Mouse (Mus musculus) embryonic facial prominence, embryonic 14.5 days (tissue): ENCODE measurements around the gene Wdr12. TPM values are rescaled to one million over a fixed set of nuclear protein-coding genes. Genes with fewer than 3 reads are reported as not detected.

Experiments
- ATAC-seq: fragments of 200-750 bp; cut with Nextera tagmentation; 2 replicates; pipeline ENCODE4 v1.8.0; 2017; ENCODE audit warnings: low read depth, moderate number of reproducible peaks, moderate TSS enrichment
- DNase-seq: peaks from one replicate; pipeline ENCODE4 v3.0.0-alpha.2; 2015; ENCODE audit warnings: low spot score
- H3K27ac ChIP-seq: fragments of 300-500 bp; sonication (generic); replicated peaks from 2 replicates; pipeline ENCODE4 v1.5.1; 2014; ENCODE audit warnings: low read depth, mild to moderate bottlenecking, low read length, moderate library complexity
- H3K27me3 ChIP-seq: fragments of 300-500 bp; sonication (generic); replicated peaks from 2 replicates; pipeline ENCODE4 v1.6.1; 2014; ENCODE audit warnings: low read length; ENCODE audit not compliant: control insufficient read depth, insufficient read depth
- H3K36me3 ChIP-seq: fragments of 300-500 bp; sonication (generic); 2 replicates; pipeline ENCODE4 v1.6.1; 2014; ENCODE audit warnings: low read length, mixed read lengths; ENCODE audit not compliant: control insufficient read depth, insufficient read depth
- H3K4me1 ChIP-seq: fragments of 300-500 bp; sonication (generic); 2 replicates; pipeline ENCODE4 v1.6.1; 2014; ENCODE audit warnings: antibody characterized with exemption, low read length; ENCODE audit not compliant: control insufficient read depth, insufficient read depth
- H3K4me2 ChIP-seq: fragments of 300-500 bp; sonication (generic); 2 replicates; pipeline ENCODE4 v1.6.1; 2014; ENCODE audit warnings: low read depth, mild to moderate bottlenecking, low read length, moderate library complexity, mixed read lengths
- H3K4me3 ChIP-seq: fragments of 300-500 bp; sonication (generic); 2 replicates; pipeline ENCODE4 v1.5.1; 2014; ENCODE audit warnings: low read depth, mild to moderate bottlenecking, low read length
- H3K9ac ChIP-seq: fragments of 300-500 bp; sonication (generic); 2 replicates; pipeline ENCODE4 v1.6.1; 2014; ENCODE audit warnings: low read depth, mild to moderate bottlenecking, low read length, moderate library complexity, mixed read lengths
- H3K9me3 ChIP-seq: fragments of 300-500 bp; sonication (generic); 2 replicates; pipeline ENCODE4 v1.6.1; 2016; ENCODE audit warnings: low read length; ENCODE audit not compliant: control insufficient read depth
- WGBS: fragments of 180-500 bp; shearing (Covaris S2); extraction: QIAGEN DNeasy Blood & Tissue Kit; methylation state at CpG from one replicate; pipeline ENCODE4 v1.1.7; 2014; 5-methylcytosine and 5-hydroxymethylcytosine counted together
- polyA plus RNA-seq: library from polyadenylated mRNA; unstranded; fragments of >200 nt; fragmentation: Nextera tagmentation; extraction: Ambion mirVana; gene quantifications from 2 replicates; pipeline ENCODE4 v1.2.1, GENCODE M21; 2014

The Wdr12 gene
- polyA plus RNA-seq, 1 experiment from 2014 or later, result 45.6 TPM

DNA sequence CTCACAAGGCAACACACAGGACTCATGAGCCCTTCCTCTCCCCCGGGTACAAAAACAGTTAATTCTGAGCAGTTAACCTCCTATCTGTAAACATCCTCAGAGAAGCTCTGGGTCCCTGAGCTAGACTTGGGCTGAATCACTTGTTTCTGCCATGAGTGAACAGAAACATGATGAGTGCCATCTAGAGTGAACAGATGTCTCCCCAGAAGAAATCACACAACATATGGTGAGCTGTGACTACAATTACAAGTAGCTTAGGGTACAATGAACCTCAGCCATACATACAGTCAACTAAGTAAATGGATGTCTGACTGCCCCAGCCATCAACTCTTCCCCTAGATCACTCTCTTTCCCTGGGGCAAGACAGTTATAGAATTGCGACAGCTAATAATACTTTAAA, 63.4 kb downstream of the Wdr12 start:
- DNase-seq, result no peak
- H3K9ac ChIP-seq, result no peak overlapping the region
- H3K27ac ChIP-seq, result no peak overlapping the region

More for the DNA sequence above, 63.4 kb downstream of the Wdr12 start:
- Histone ChIP-seq H3K36me3 (no peaks in the 10 kb centered on the region), H3K9me3 (no peaks in the 10 kb centered on the region), H3K27me3 (no peaks in the 10 kb centered on the region), H3K4me1 (no peaks in the 10 kb centered on the region), H3K4me2 (no peak overlapping the region), H3K4me3 (no peak overlapping the region)
- no peak for ATAC-seq
- WGBS, result 91% methylated on average over 2 of the region's 2 CpGs

Other genes with a start within 250 kb of the Wdr12 start
- gene Fam117b, start 185.6 kb downstream of the Wdr12 start, polyA plus RNA-seq, result 10.7 and 11.8 TPM in 2 replicates
- gene Ica1l, start 55.5 kb downstream of the Wdr12 start, polyA plus RNA-seq, result 1.9 and 2.5 TPM in 2 replicates
- gene Carf, start 398 bp downstream of the Wdr12 start, polyA plus RNA-seq, result 6.3 and 7.1 TPM in 2 replicates
- gene Nbeal1, start 82.0 kb upstream of the Wdr12 start, polyA plus RNA-seq, result 8.9 and 10.1 TPM in 2 replicates
- 5.6 and 7.0 TPM in 2 replicates for gene Cyp20a1, start 244.7 kb upstream of the Wdr12 start, polyA plus RNA-seq